Mouse (Mus musculus): ENCODE results near the gene Ltbp3. TPM values are rescaled to one million over a fixed set of nuclear protein-coding genes. Genes with fewer than 3 reads are reported as not detected.

Ltbp3 gene
- polyA plus RNA-seq, 1 experiment from 2014 or later = 5.5 TPM

DNA sequence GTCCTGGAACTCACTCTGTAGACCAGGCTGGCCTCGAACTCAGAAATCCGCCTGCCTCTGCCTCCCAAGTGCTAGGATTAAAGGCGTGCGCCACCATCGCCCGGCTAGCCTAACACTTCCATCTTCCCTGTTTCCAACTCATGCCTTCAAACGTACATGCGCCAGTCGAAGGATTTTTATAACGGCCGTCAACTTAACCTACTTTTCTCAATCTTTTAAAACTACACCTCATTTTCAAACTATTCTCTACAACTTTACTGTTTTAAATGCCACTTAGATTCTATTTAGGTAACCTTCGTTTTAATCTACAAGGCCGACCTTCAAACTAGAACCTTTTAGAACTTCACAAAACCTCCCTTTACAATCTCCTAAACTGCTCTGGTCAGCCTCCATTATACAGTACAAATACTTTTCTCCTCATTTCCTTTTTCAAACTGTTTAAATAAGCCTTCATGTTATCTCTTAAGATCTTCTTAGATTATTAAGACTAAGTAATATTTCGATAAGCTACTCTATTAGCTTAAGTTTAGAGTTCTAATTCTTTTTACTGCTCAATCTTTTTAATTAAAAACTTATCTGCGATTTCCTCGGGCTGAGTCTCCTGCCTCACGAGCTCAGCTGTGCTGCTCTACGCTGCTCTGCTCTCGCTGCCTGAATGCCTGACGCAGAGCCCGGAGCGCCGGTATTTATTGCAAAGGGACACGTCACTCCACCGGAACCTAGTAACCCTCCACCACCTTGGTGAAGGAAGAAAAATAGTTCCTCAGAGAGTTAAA lies 61.5 kb downstream of the Ltbp3 start:
- peaks cover 34% of the 10 kb centered on the region for H3K4me1 ChIP-seq (replicated peaks; ENCODE audit: control insufficient read depth, insufficient read depth, low read length)
- ATAC-seq (replicated peaks; ENCODE audit: low FRiP score) = peak; percentile 50; the same call in 1 of the 2 replicates

DNA sequence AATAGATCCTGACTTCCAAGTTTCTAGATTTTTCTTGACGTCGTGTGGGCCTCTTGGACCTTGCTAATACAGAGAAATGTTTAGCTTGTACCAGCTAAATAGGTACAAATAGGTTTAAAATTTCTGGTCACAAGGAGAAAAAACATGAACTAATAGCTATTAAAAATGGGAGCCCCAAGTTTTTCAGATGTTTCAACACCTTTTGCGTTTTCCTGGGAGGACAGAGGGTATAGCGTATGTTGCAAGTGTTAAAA lies 62.0 kb downstream of the Ltbp3 start:
- peaks cover 12% of the 10 kb centered on the region for H3K36me3 ChIP-seq (ENCODE audit: control insufficient read depth, insufficient read depth, low read length)
- peak overlapping the region; percentile 100 for H3K27ac ChIP-seq (ENCODE audit: low read depth, low read length)
- H3K4me3 ChIP-seq (ENCODE audit: low read depth, low read length) = peak overlapping the region; percentile 99
- peaks cover 31% of the 10 kb centered on the region for H3K4me1 ChIP-seq (replicated peaks; ENCODE audit: control insufficient read depth, insufficient read depth, low read length)
- no peaks in the 10 kb centered on the region for H3K9me3 ChIP-seq (ENCODE audit: control insufficient read depth, low read length)
- H3K4me2 ChIP-seq (ENCODE audit: low read depth, low read length, severe bottlenecking) = peak overlapping the region; percentile 86
- no peaks in the 10 kb centered on the region for H3K27me3 ChIP-seq (ENCODE audit: control insufficient read depth, insufficient read depth, low read length)
- WGBS = under 1% methylated on average over 4 of the region's 4 CpGs
- no peak for ATAC-seq (replicated peaks; ENCODE audit: low FRiP score)
- no peak for DNase-seq (ENCODE audit: low spot score)
- peak overlapping the region; percentile 98 for H3K9ac ChIP-seq (ENCODE audit: low read length)

More for the DNA sequence above, 61.5 kb downstream of the Ltbp3 start:
- peak overlapping the region; percentile 100 for H3K27ac ChIP-seq (ENCODE audit: low read depth, low read length)
- peak overlapping the region; percentile 86 for H3K4me2 ChIP-seq (ENCODE audit: low read depth, low read length, severe bottlenecking)
- under 1% methylated on average over 25 of the region's 25 CpGs for WGBS
- peak overlapping the region; percentile 99 for H3K4me3 ChIP-seq (ENCODE audit: low read depth, low read length)
- H3K36me3 ChIP-seq (ENCODE audit: control insufficient read depth, insufficient read depth, low read length) = peaks cover 13% of the 10 kb centered on the region
- H3K27me3 ChIP-seq (ENCODE audit: control insufficient read depth, insufficient read depth, low read length) = no peaks in the 10 kb centered on the region
- peak; percentile 98 for DNase-seq (ENCODE audit: low spot score)
- H3K9me3 ChIP-seq (ENCODE audit: control insufficient read depth, low read length) = no peaks in the 10 kb centered on the region
- peak overlapping the region; percentile 99 for H3K9ac ChIP-seq (ENCODE audit: low read length)

DNA sequence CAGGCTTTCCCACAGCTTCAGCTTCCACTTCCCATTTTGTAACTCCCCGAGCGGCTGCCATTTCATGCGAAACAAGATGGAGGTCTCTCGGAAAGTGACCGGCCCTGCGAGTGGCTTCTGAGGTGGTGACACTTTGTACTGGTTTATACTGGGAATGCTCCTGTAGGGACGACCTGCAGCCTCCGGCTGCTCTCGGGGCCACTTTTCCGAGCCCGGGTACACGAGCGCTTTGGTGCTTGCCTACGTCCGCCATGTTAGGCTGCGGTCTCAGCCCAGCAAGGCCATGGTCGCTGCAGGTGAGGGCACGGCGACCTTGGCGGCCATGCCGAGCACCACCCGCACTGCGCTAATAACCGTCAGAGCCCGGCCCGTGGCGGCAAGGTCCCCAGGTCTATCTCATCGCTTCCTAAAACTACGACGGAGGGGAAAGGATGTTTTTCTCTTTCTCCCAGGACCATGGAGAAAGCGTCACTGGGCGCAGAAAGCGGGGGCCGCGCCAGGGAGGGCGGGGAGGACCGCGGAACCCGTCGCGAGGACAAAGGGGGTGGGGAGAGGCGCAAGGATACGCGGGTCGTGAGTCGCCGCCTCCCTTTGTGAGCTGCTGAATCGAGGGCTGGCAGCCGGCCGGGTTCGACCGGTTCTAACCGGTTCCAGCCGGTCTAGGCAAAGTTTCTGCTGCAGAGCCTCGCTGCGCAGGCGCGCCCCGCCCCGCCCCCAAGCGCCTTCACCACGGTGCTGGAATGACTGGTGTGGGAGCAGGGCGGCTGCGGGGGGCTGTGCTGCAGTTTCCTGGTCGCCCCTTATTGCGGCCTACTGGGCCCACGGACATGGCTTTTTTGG lies 62.6 kb downstream of the Ltbp3 start:
- under 1% methylated on average over 66 of the region's 67 CpGs for WGBS
- Histone ChIP-seq H3K27ac (ENCODE audit: low read depth, low read length) (peak overlapping the region; percentile 100), H3K9ac (ENCODE audit: low read length) (peak overlapping the region; percentile 98), H3K4me1 (replicated peaks; ENCODE audit: control insufficient read depth, insufficient read depth, low read length) (peaks cover 31% of the 10 kb centered on the region), H3K9me3 (ENCODE audit: control insufficient read depth, low read length) (no peaks in the 10 kb centered on the region), H3K27me3 (ENCODE audit: control insufficient read depth, insufficient read depth, low read length) (no peaks in the 10 kb centered on the region), H3K4me2 (ENCODE audit: low read depth, low read length, severe bottlenecking) (peak overlapping the region; percentile 86), H3K4me3 (ENCODE audit: low read depth, low read length) (peak overlapping the region; percentile 99), H3K36me3 (ENCODE audit: control insufficient read depth, insufficient read depth, low read length) (peaks cover 8% of the 10 kb centered on the region; the same call in 1 of the 2 replicates)
- peak; percentile 96 for ATAC-seq (replicated peaks; ENCODE audit: low FRiP score)
- DNase-seq (ENCODE audit: low spot score) = peak; percentile 100

DNA sequence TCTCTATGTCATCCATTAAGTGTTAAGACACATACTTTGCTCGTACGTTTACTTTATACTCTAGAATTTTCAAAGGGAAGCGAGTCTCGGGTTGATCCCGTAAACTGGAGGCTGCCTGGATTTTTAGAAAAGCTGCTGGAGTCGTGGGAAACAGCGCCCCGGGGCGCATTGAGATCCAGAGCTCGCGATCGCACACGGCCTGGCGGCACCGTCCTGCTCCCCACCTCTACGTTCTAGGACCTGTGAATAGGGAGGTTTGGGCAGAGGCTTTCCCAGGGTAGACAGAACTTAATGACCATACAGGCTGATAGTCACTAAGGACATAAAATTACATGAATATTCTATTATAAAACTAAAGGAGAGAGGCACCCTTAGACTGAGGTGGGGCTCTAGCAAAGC lies 63.2 kb downstream of the Ltbp3 start:
- Histone ChIP-seq H3K36me3 (ENCODE audit: control insufficient read depth, insufficient read depth, low read length) (peaks cover 3% of the 10 kb centered on the region; the same call in 1 of the 2 replicates), H3K27me3 (ENCODE audit: control insufficient read depth, insufficient read depth, low read length) (no peaks in the 10 kb centered on the region), H3K4me1 (replicated peaks; ENCODE audit: control insufficient read depth, insufficient read depth, low read length) (peaks cover 31% of the 10 kb centered on the region), H3K9ac (ENCODE audit: low read length) (peak overlapping the region; percentile 98), H3K4me2 (ENCODE audit: low read depth, low read length, severe bottlenecking) (peak overlapping the region; percentile 86), H3K27ac (ENCODE audit: low read depth, low read length) (peak overlapping the region; percentile 100), H3K9me3 (ENCODE audit: control insufficient read depth, low read length) (no peaks in the 10 kb centered on the region), H3K4me3 (ENCODE audit: low read depth, low read length) (peak overlapping the region; percentile 99)
- DNase-seq (ENCODE audit: low spot score) (no peak), ATAC-seq (replicated peaks; ENCODE audit: low FRiP score) (peak; percentile 6; the same call in 1 of the 2 replicates)
- under 1% methylated on average over 16 of the region's 16 CpGs for WGBS

DNA sequence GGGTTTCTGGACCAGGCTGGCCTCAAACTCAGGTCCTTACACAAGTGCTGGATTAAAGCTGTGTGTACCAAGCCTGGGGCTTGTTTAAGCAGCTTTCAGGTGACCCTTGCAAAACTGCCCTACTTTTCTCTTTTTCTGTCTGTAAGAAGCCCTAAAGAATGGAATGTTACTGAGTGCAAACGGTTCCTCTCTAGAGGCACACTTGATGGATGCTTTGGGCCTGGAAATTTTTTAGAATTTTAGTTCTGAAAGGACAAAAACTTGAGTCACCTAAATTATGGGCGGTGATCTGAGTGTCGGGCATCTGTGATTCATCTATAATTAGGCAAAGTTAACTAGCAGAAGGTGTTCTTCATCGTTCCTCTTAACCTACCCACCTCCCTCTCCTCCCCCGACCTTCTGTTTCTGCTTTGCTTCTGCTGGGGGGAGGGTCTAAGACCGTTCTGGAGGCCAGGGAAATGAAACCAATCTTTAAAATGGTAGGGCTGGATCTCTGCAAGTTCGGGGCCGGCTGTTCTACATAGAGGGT lies 63.7 kb downstream of the Ltbp3 start:
- no peak for ATAC-seq (replicated peaks; ENCODE audit: low FRiP score)
- Histone ChIP-seq H3K27me3 (ENCODE audit: control insufficient read depth, insufficient read depth, low read length) (no peaks in the 10 kb centered on the region), H3K4me1 (replicated peaks; ENCODE audit: control insufficient read depth, insufficient read depth, low read length) (peaks cover 31% of the 10 kb centered on the region), H3K36me3 (ENCODE audit: control insufficient read depth, insufficient read depth, low read length) (no peaks in the 10 kb centered on the region), H3K9me3 (ENCODE audit: control insufficient read depth, low read length) (no peaks in the 10 kb centered on the region), H3K27ac (ENCODE audit: low read depth, low read length) (peak overlapping the region; percentile 100), H3K4me3 (ENCODE audit: low read depth, low read length) (0 out of 2 replicates have a peak overlapping the region, but pooled peaks have one; percentile 99), H3K9ac (ENCODE audit: low read length) (peak overlapping the region; percentile 98), H3K4me2 (ENCODE audit: low read depth, low read length, severe bottlenecking) (peak overlapping the region; percentile 86; the same call in 1 of the 2 replicates)
- 33% methylated on average over 8 of the region's 8 CpGs for WGBS
- DNase-seq (ENCODE audit: low spot score) = no peak

DNA sequence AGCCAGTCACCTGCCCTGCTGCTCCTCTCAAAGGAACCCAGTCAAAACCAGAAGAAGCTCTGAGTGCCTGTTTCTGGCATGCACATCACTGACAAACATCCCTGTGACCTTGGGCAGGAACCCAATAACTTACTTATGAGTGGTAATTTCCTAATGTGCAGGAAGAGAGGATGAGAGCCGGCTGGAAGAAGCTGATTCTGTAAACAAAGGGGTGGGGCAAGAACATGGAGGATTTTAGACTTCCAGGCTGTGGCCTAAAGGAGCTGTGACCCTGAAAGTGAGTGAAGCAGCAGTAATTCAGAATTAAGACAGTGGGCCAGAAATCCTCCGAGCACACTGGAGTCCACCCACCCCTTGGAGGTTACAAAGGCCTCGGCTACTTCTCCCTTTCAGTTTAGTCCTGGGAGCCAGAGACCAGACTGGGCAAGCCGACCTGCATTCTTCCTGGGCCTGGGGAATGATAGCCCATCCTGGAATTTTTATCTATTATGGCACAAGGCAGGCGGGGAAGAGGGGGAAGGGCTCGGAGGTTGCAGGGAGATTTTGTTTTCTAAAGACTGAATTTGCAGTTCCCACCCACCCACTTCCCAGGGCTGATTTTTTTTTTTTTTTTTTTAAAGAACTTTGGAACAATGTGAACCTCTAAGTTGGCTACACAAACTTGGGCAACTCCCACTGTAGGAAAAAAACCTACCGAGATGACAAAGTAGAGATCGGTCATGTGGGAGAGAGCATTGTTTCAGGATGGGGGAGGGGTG lies 65.5 kb downstream of the Ltbp3 start:
- no peaks in the 10 kb centered on the region for H3K9me3 ChIP-seq (ENCODE audit: control insufficient read depth, low read length)
- H3K27ac ChIP-seq (ENCODE audit: low read depth, low read length) = peak overlapping the region; percentile 78
- no peak overlapping the region for H3K4me3 ChIP-seq (ENCODE audit: low read depth, low read length)
- no peaks in the 10 kb centered on the region for H3K27me3 ChIP-seq (ENCODE audit: control insufficient read depth, insufficient read depth, low read length)
- DNase-seq (ENCODE audit: low spot score) = no peak
- WGBS = 3% methylated on average over 8 of the region's 8 CpGs
- no peak for ATAC-seq (replicated peaks; ENCODE audit: low FRiP score)
- H3K36me3 ChIP-seq (ENCODE audit: control insufficient read depth, insufficient read depth, low read length) = no peaks in the 10 kb centered on the region
- H3K4me2 ChIP-seq (ENCODE audit: low read depth, low read length, severe bottlenecking) = peak overlapping the region; percentile 22; the same call in 1 of the 2 replicates
- peaks cover 39% of the 10 kb centered on the region for H3K4me1 ChIP-seq (replicated peaks; ENCODE audit: control insufficient read depth, insufficient read depth, low read length)
- peak overlapping the region; percentile 43 for H3K9ac ChIP-seq (ENCODE audit: low read length)

DNA sequence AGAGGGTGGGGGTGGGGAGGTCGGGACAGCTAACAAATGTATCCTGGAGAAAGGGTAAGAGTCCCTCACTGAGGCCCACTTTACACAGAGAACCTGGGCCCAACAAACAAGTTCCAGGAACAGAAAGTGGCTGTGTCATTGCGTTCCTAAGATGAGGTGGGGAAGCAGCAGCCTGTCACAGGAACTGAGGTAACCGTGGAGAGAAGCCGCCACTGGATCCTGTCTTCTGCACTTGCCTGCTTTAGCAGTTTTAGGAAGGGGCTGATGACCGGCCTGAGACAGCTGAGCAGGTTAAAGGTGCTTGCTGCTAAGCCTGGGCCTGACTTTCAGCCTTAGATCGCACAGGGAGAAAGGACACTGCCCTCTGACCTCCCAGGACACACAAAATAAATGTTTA lies 66.1 kb downstream of the Ltbp3 start:
- H3K9me3 ChIP-seq (ENCODE audit: control insufficient read depth, low read length) = no peaks in the 10 kb centered on the region
- H3K4me2 ChIP-seq (ENCODE audit: low read depth, low read length, severe bottlenecking) = peak overlapping the region; percentile 21; the same call in 1 of the 2 replicates
- H3K4me3 ChIP-seq (ENCODE audit: low read depth, low read length) = no peak overlapping the region
- H3K9ac ChIP-seq (ENCODE audit: low read length) = peak overlapping the region; percentile 43
- peaks cover 44% of the 10 kb centered on the region for H3K4me1 ChIP-seq (replicated peaks; ENCODE audit: control insufficient read depth, insufficient read depth, low read length)
- H3K27me3 ChIP-seq (ENCODE audit: control insufficient read depth, insufficient read depth, low read length) = no peaks in the 10 kb centered on the region
- no peaks in the 10 kb centered on the region for H3K36me3 ChIP-seq (ENCODE audit: control insufficient read depth, insufficient read depth, low read length)
- WGBS = 23% methylated on average over 6 of the region's 6 CpGs
- no peak for ATAC-seq (replicated peaks; ENCODE audit: low FRiP score)
- DNase-seq (ENCODE audit: low spot score) = no peak
- peak overlapping the region; percentile 78 for H3K27ac ChIP-seq (ENCODE audit: low read depth, low read length)

DNA sequence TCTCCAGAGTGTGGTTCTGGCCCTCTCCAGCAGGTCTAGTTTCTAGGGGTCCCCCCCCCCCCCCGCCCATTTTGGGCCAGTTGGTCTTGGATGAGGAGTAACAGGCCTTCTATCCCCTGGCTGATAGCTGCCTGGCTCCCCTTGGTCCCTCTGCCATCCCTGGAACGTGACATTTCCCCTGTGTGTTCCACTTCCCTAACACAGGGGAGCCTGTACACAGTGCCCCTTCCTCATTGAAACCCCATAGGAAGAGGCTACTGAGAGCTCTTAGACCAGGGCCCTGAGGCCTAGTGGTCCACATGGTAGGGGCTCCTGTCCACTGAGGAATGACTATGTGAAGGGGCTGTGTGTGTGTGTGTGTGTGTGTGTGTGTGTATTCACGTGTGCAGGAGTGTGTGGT lies 67.0 kb downstream of the Ltbp3 start:
- H3K4me3 ChIP-seq (ENCODE audit: low read depth, low read length) = no peak overlapping the region
- H3K9ac ChIP-seq (ENCODE audit: low read length) = no peak overlapping the region
- H3K27me3 ChIP-seq (ENCODE audit: control insufficient read depth, insufficient read depth, low read length) = no peaks in the 10 kb centered on the region
- H3K4me1 ChIP-seq (replicated peaks; ENCODE audit: control insufficient read depth, insufficient read depth, low read length) = peaks cover 45% of the 10 kb centered on the region
- H3K4me2 ChIP-seq (ENCODE audit: low read depth, low read length, severe bottlenecking) = no peak overlapping the region
- no peak overlapping the region for H3K27ac ChIP-seq (ENCODE audit: low read depth, low read length)
- DNase-seq (ENCODE audit: low spot score) (no peak), ATAC-seq (replicated peaks; ENCODE audit: low FRiP score) (no peak)
- H3K36me3 ChIP-seq (ENCODE audit: control insufficient read depth, insufficient read depth, low read length) = no peaks in the 10 kb centered on the region
- 70% methylated on average over 2 of the region's 3 CpGs for WGBS
- no peaks in the 10 kb centered on the region for H3K9me3 ChIP-seq (ENCODE audit: control insufficient read depth, low read length)

Measured in forebrain, embryonic 11.5 days (tissue).